Mouse (Mus musculus) limb, embryonic 14.5 days (tissue): ENCODE measurements around the gene Phldb2. TPM values are rescaled to one million over a fixed set of nuclear protein-coding genes. Genes with fewer than 3 reads are reported as not detected.

ENCODE experiments used
- ATAC-seq: fragments of 200-750 bp; cut with Nextera tagmentation; 2 replicates; pipeline ENCODE4 v1.8.0; 2017; ENCODE audit warnings: low read depth, moderate number of reproducible peaks, moderate TSS enrichment; ENCODE audit not compliant: low FRiP score
- DNase-seq: peaks from one replicate; pipeline ENCODE4 v3.0.0-alpha.2; 2015; ENCODE audit warnings: low spot score
- H3K27ac ChIP-seq: fragments of 300-500 bp; sonication (generic); replicated peaks from 2 replicates; pipeline ENCODE4 v1.5.1; 2014; ENCODE audit warnings: low read depth, mild to moderate bottlenecking, low read length, moderate library complexity, mixed read lengths
- H3K27me3 ChIP-seq: fragments of 300-500 bp; sonication (generic); 2 replicates; pipeline ENCODE4 v1.6.1; 2014; ENCODE audit warnings: low read length, mixed read lengths; ENCODE audit not compliant: control insufficient read depth, insufficient read depth
- H3K36me3 ChIP-seq: fragments of 300-500 bp; sonication (generic); 2 replicates; pipeline ENCODE4 v1.6.1; 2014; ENCODE audit warnings: mild to moderate bottlenecking, low read length, moderate library complexity, mixed read lengths; ENCODE audit not compliant: control insufficient read depth, insufficient read depth
- H3K4me1 ChIP-seq: fragments of 300-500 bp; sonication (generic); 2 replicates; pipeline ENCODE4 v1.6.1; 2014; ENCODE audit warnings: antibody characterized with exemption, low read length, mixed read lengths; ENCODE audit not compliant: control insufficient read depth, insufficient read depth
- H3K4me2 ChIP-seq: fragments of 300-500 bp; sonication (generic); replicated peaks from 2 replicates; pipeline ENCODE4 v1.6.1; 2014; ENCODE audit warnings: low read depth, mild to moderate bottlenecking, low read length, moderate library complexity; ENCODE audit not compliant: severe bottlenecking
- H3K4me3 ChIP-seq: fragments of 300-500 bp; sonication (generic); replicated peaks from 2 replicates; pipeline ENCODE4 v1.5.1; 2014; ENCODE audit warnings: low read length
- H3K9ac ChIP-seq: fragments of 300-500 bp; sonication (generic); 2 replicates; pipeline ENCODE4 v1.6.1; 2014; ENCODE audit warnings: mild to moderate bottlenecking, low read depth, low read length, moderate library complexity; ENCODE audit not compliant: severe bottlenecking
- H3K9me3 ChIP-seq: fragments of 300-500 bp; sonication (generic); 2 replicates; pipeline ENCODE4 v1.6.1; 2016; ENCODE audit warnings: low read length; ENCODE audit not compliant: control insufficient read depth
- POLR2A ChIP-seq: fragments of 200-500 bp; IDR thresholded peaks from 2 replicates; pipeline ENCODE4 v1.8.0; 2012; ENCODE audit warnings: inconsistent platforms, mild to moderate bottlenecking, moderate library complexity, borderline replicate concordance; ENCODE audit not compliant: insufficient read depth, insufficient read length; ENCODE audit errors: extremely low read depth
- WGBS: fragments of 180-500 bp; shearing (Covaris S2); extraction: QIAGEN DNeasy Blood & Tissue Kit; methylation state at CpG from one replicate; pipeline ENCODE4 v1.1.7; 2014; 5-methylcytosine and 5-hydroxymethylcytosine counted together
- polyA plus RNA-seq, 2 experiments: library from polyadenylated mRNA; depleted of rRNA in 1 of 2; stranded (reverse) in 1 of 2; unstranded in 1 of 2; fragments of >200 nt; fragmentation: Nextera tagmentation in 1 of 2; extraction: Ambion mirVana in 1 of 2; gene quantifications; 2 replicates each; pipeline versions ENCODE4 v1.2.1 to v1.2.3; 2012 to 2014

The Phldb2 gene
- polyA plus RNA-seq, 2 experiments, result 51.0 to 55.8 TPM

- Histone ChIP-seq H3K9me3 (no peaks in the 10 kb centered on the region), H3K4me3 (no peak overlapping the region), H3K27me3 (no peaks in the 10 kb centered on the region), H3K36me3 (peaks cover 60% of the 10 kb centered on the region), H3K27ac (no peak overlapping the region), H3K9ac (no peak overlapping the region), H3K4me1 (no peaks in the 10 kb centered on the region), H3K4me2 (no peak overlapping the region)
- no peak for TF ChIP-seq POLR2A
- ATAC-seq, result no peak
- no peak for DNase-seq
- WGBS, result 97% methylated on average over 6 of the region's 6 CpGs
Observed at GRCm38 (mm10) chr16:45787650-45788049, 165.7 kb downstream of the Phldb2 start.

- H3K4me2 ChIP-seq, result no peak overlapping the region
- H3K27ac ChIP-seq, result no peak overlapping the region
- peaks cover 53% of the 10 kb centered on the region for H3K36me3 ChIP-seq
- no peaks in the 10 kb centered on the region for H3K4me1 ChIP-seq
- H3K27me3 ChIP-seq, result no peaks in the 10 kb centered on the region
- H3K4me3 ChIP-seq, result no peak overlapping the region
- DNase-seq (no peak), ATAC-seq (no peak)
- H3K9me3 ChIP-seq, result no peaks in the 10 kb centered on the region
- TF ChIP-seq POLR2A, result no peak
- 42% methylated on average over 8 of the region's 8 CpGs for WGBS
- no peak overlapping the region for H3K9ac ChIP-seq
Observed at GRCm38 (mm10) chr16:45786639-45787038, 166.8 kb downstream of the Phldb2 start.

DNA sequence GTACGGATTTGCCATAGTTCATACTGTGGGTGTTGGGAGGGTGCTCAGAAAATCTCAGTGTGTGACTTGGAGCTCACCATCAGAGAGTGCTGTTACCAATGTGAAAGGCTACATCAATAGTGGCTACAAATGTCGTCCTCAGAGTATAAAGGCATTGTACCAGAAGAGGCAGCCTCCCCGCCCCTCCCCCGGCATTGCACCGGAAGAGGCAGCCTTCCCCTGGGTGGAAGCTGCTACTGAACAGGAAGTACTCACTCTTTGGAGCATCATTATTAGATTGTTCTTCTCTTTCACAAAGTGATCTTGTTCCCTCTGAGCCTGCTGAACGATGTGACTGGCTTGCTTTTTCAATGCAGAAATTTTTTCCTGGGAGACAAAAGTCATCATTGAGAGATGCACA lies 173.4 kb downstream of the Phldb2 start:
- Histone ChIP-seq H3K27me3 (no peaks in the 10 kb centered on the region), H3K9ac (no peak overlapping the region), H3K4me3 (no peak overlapping the region), H3K27ac (no peak overlapping the region), H3K36me3 (peaks cover 74% of the 10 kb centered on the region), H3K9me3 (no peaks in the 10 kb centered on the region), H3K4me2 (no peak overlapping the region), H3K4me1 (no peaks in the 10 kb centered on the region)
- no peak for TF ChIP-seq POLR2A
- DNase-seq (no peak), ATAC-seq (no peak)
- 81% methylated on average over 6 of the region's 6 CpGs for WGBS

DNA sequence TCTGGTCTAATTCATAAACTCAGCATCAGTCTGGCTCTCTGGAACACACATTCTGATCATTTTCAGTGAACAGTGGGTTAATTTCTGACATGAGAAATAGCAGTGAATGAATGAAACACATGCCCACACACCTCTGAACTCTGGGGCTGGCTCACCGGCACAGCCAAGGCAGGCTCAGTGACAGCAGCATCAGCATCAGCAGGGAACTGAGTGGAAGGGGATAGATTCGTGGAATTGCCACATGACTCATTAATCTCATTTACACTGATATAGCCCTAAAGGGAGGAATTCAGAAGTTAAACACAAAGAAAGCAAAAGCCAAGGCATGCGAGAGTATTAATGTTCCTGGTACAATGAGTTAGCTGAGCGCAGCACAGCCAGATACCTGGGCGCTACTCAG lies 178.6 kb downstream of the Phldb2 start:
- no peak for ATAC-seq
- 86% methylated on average over 5 of the region's 5 CpGs for WGBS
- H3K4me3 ChIP-seq, result no peak overlapping the region
- H3K27ac ChIP-seq, result no peak overlapping the region
- H3K9me3 ChIP-seq, result no peaks in the 10 kb centered on the region
- H3K36me3 ChIP-seq, result peaks cover 82% of the 10 kb centered on the region
- no peaks in the 10 kb centered on the region for H3K27me3 ChIP-seq
- no peak for DNase-seq
- H3K9ac ChIP-seq, result no peak overlapping the region
- TF ChIP-seq POLR2A, result no peak
- no peak overlapping the region for H3K4me2 ChIP-seq
- H3K4me1 ChIP-seq, result no peaks in the 10 kb centered on the region

- ATAC-seq, result no peak
- Histone ChIP-seq H3K9ac (no peak overlapping the region), H3K4me3 (no peak overlapping the region), H3K27ac (no peak overlapping the region), H3K4me1 (no peaks in the 10 kb centered on the region), H3K36me3 (peaks cover 74% of the 10 kb centered on the region), H3K27me3 (no peaks in the 10 kb centered on the region), H3K9me3 (no peaks in the 10 kb centered on the region), H3K4me2 (no peak overlapping the region)
- no peak for DNase-seq
- no peak for TF ChIP-seq POLR2A
- WGBS, result 94% methylated on average over 6 of the region's 6 CpGs
Observed at GRCm38 (mm10) chr16:45770914-45771313, 182.5 kb downstream of the Phldb2 start.
